Mouse (Mus musculus) heart, adult 2 months (tissue): ENCODE results near the gene Mlh3. TPM values are rescaled to one million over a fixed set of nuclear protein-coding genes. Genes with fewer than 3 reads are reported as not detected.

Source experiments
- DNase-seq, 2 experiments: peaks; one replicate each; pipeline ENCODE4 v3.0.0; 2021
- H3K27ac ChIP-seq: fragments of 200-600 bp; 2 replicates; pipeline ENCODE4 v1.8.1; 2022
- H3K27me3 ChIP-seq: fragments of 200-500 bp; 2 replicates; pipeline ENCODE4 v1.6.1; 2012; ENCODE audit warnings: mild to moderate bottlenecking, low read length, inconsistent platforms, mixed read lengths; ENCODE audit not compliant: control insufficient read depth, insufficient read depth
- H3K36me3 ChIP-seq: fragments of 200-500 bp; 2 replicates; pipeline ENCODE4 v1.6.1; 2012; ENCODE audit warnings: low read length, inconsistent platforms; ENCODE audit not compliant: control insufficient read depth, insufficient read depth
- H3K4me1 ChIP-seq: fragments of 200-500 bp; 2 replicates; pipeline ENCODE4 v1.6.1; 2011; ENCODE audit warnings: low read length; ENCODE audit not compliant: control insufficient read depth, insufficient read depth
- H3K4me3 ChIP-seq: fragments of 200-600 bp; 2 replicates; pipeline ENCODE4 v1.8.1; 2022
- H3K79me2 ChIP-seq: fragments of 200-500 bp; replicated peaks from 2 replicates; pipeline ENCODE4 v1.6.1; 2012; ENCODE audit warnings: mild to moderate bottlenecking, inconsistent platforms, low read length, moderate library complexity, mixed read lengths; ENCODE audit not compliant: control insufficient read depth, insufficient read depth
- H3K9ac ChIP-seq: fragments of 200-500 bp; 2 replicates; pipeline ENCODE4 v1.6.1; 2012; ENCODE audit warnings: low read depth, mild to moderate bottlenecking, control low read depth, inconsistent platforms, low read length, mixed read lengths
- CTCF ChIP-seq: fragments of 200-600 bp; IDR thresholded peaks from 2 replicates; pipeline ENCODE4 v1.8.1; 2022; ENCODE audit warnings: antibody characterized with exemption, mild to moderate bottlenecking, moderate library complexity
- EP300 ChIP-seq: fragments of 200-500 bp; IDR thresholded peaks from 2 replicates; pipeline ENCODE4 v1.6.1; 2011; ENCODE audit warnings: low read depth, low read length, control low read depth; ENCODE audit not compliant: insufficient read depth
- POLR2A ChIP-seq: fragments of 200-500 bp; IDR thresholded peaks from 2 replicates; pipeline ENCODE4 v1.6.1; 2011; ENCODE audit warnings: mild to moderate bottlenecking, low read depth, low read length, control low read depth; ENCODE audit not compliant: insufficient read depth
- WGBS: fragments of 180-500 bp; shearing (Covaris S2); methylation state at CpG from one replicate; pipeline ENCODE4 v1.1.7; 2018; 5-methylcytosine and 5-hydroxymethylcytosine counted together
- intact Hi-C: fragments of 180-260 bp; cut with DNase I; formaldehyde crosslinking; loops from one replicate; pipeline ENCODE4 v1.15.1; 2025
- polyA plus RNA-seq: library from polyadenylated mRNA; depleted of rRNA; stranded (reverse); fragments of >200 nt; gene quantifications from 2 replicates; pipeline ENCODE4 v1.2.3, GENCODE M21; 2012
- total RNA-seq, 2 experiments: library from RNA; stranded (reverse); gene quantifications; 2 replicates each; pipeline ENCODE4 v1.2.3; 2021

Gene Mlh3
- total and polyA plus RNA-seq, 3 experiments, result 4.5 to 8.7 (median 8.2) TPM

DNA sequence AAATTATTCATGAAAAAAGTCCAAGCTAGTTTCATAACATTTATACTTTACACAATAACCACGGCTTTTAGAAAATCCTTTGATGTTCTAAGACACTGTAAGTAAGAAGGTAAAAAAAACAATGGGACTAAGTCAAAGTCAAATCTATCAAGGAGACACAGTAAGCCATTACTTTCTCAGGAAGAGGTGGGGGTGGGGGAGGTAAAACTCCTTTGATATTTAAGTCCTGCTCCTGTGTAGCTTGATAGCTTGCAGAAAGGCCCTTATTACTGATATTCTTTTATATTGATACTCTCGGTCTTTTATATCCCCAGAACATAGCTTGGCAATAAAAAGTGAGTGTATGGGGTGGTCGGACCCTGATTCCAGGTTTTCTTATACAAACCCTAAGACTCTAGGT lies 578 bp downstream of the Mlh3 start:
- H3K27me3 ChIP-seq, result no peaks in the 10 kb centered on the region
- intact Hi-C loops, result no loop called here
- H3K36me3 ChIP-seq, result no peaks in the 10 kb centered on the region
- WGBS, result 56% methylated on average over 3 of the region's 3 CpGs
- H3K4me3 ChIP-seq, result peak overlapping the region; percentile 89
- no peak overlapping the region; the same call in 1 of the 2 replicates for H3K9ac ChIP-seq
- H3K27ac ChIP-seq, result peak overlapping the region; percentile 52
- TF ChIP-seq POLR2A (no peak), EP300 (no peak), CTCF (no peak)
- peaks cover 2% of the 10 kb centered on the region; the same call in 1 of the 2 replicates for H3K4me1 ChIP-seq
- DNase-seq, result no peak
- no peaks in the 10 kb centered on the region for H3K79me2 ChIP-seq

- 80% methylated on average over 3 of the region's 3 CpGs for WGBS
- Histone ChIP-seq H3K9ac (no peak overlapping the region), H3K27ac (no peak overlapping the region), H3K27me3 (no peaks in the 10 kb centered on the region), H3K36me3 (no peaks in the 10 kb centered on the region), H3K4me1 (peaks cover 2% of the 10 kb centered on the region; the same call in 1 of the 2 replicates), H3K4me3 (no peak overlapping the region), H3K79me2 (no peaks in the 10 kb centered on the region)
- TF ChIP-seq CTCF (no peak), EP300 (no peak), POLR2A (no peak)
- DNase-seq, result no peak
- intact Hi-C loops, result no loop called here
These were observed 4.2 kb downstream of the Mlh3 start for GRCm38 (mm10) chr12:85266248-85266647.

DNA sequence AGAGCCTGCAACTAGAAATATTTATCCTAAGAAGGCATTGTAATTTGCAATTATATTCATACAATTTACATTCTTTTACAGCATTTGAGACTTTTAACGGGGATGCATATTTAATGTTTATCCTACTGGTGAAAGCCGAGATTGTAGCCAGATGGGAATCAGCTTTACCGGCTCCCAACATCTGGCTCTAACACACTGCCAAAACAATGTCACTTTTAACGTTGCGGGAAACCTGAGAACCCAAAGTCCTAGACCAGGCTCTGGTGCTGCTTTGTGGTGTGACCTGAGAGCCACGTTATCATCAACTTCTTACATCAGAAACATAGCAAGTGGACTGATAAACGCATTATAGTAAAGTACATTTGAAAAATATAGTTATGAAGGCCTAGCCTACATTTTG lies 5.5 kb downstream of the Mlh3 start:
- Histone ChIP-seq H3K9ac (no peak overlapping the region), H3K36me3 (no peaks in the 10 kb centered on the region), H3K27ac (no peak overlapping the region), H3K79me2 (no peaks in the 10 kb centered on the region), H3K27me3 (no peaks in the 10 kb centered on the region), H3K4me3 (no peak overlapping the region), H3K4me1 (no peaks in the 10 kb centered on the region)
- no peak for DNase-seq
- TF ChIP-seq CTCF, result no peak
- no peak for TF ChIP-seq EP300
- no peak for TF ChIP-seq POLR2A
- 53% methylated on average over 7 of the region's 7 CpGs for WGBS
- intact Hi-C loops, result no loop called here

DNA sequence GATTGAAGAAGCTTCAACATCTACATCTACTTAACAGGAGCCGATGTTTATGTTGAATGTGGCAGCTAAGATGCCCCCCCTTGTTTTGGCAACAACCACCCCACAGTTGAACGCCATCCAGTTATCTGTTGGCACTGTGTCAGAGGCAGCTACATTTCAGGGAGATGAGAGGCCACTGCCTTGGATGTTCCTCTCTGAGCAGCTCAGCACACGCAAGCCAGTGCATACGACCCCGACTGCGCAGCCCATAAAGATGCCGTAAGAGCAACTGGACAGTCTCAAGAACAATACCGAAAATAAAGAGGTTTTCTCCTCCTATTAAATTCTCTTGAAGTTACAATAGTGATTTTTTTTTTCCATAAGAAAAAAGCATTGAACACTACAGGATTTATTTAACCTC lies 5.9 kb downstream of the Mlh3 start:
- no peaks in the 10 kb centered on the region for H3K4me1 ChIP-seq
- no peaks in the 10 kb centered on the region for H3K36me3 ChIP-seq
- 76% methylated on average over 8 of the region's 8 CpGs for WGBS
- TF ChIP-seq POLR2A, result no peak
- no peak for TF ChIP-seq EP300
- TF ChIP-seq CTCF, result no peak
- intact Hi-C loops, result no loop called here
- no peaks in the 10 kb centered on the region for H3K27me3 ChIP-seq
- no peaks in the 10 kb centered on the region for H3K79me2 ChIP-seq
- H3K9ac ChIP-seq, result no peak overlapping the region
- H3K4me3 ChIP-seq, result no peak overlapping the region
- no peak overlapping the region for H3K27ac ChIP-seq
- no peak for DNase-seq

DNA sequence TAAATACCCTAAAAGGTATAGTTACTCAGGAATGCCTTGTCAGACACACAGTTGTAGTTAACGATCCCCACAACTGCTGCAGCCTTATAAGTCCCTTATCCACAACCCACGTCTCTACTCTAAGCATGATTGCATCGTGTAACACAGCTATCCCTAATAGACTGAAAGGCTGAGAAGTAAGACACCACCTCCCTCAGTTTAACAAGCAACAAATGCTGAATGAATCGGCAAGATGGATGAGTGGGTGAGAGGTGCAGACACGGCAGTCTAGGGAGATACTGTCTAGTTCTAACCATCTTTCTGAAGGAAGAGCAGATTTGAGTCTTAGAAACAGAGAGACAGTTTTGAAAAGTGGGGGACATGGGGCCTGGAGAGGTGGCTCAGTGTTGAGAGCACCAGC lies 7.2 kb downstream of the Mlh3 start:
- WGBS, result 82% methylated on average over 5 of the region's 5 CpGs
- TF ChIP-seq EP300 (no peak), CTCF (no peak), POLR2A (no peak)
- no peak for DNase-seq
- intact Hi-C loops, result no loop called here
- H3K79me2 ChIP-seq, result no peaks in the 10 kb centered on the region
- H3K27me3 ChIP-seq, result no peaks in the 10 kb centered on the region
- no peak overlapping the region for H3K9ac ChIP-seq
- no peaks in the 10 kb centered on the region for H3K36me3 ChIP-seq
- H3K4me1 ChIP-seq, result no peaks in the 10 kb centered on the region
- H3K4me3 ChIP-seq, result no peak overlapping the region
- no peak overlapping the region for H3K27ac ChIP-seq

- no peaks in the 10 kb centered on the region for H3K79me2 ChIP-seq
- no peak for DNase-seq
- no peaks in the 10 kb centered on the region for H3K27me3 ChIP-seq
- H3K36me3 ChIP-seq, result peaks cover 2% of the 10 kb centered on the region
- H3K9ac ChIP-seq, result no peak overlapping the region
- TF ChIP-seq CTCF (no peak), EP300 (no peak), POLR2A (no peak)
- H3K4me3 ChIP-seq, result no peak overlapping the region
- no peaks in the 10 kb centered on the region for H3K4me1 ChIP-seq
- intact Hi-C loops, result no loop called here
- no peak overlapping the region for H3K27ac ChIP-seq
- WGBS, result 63% methylated on average over 10 of the region's 10 CpGs
These were observed 7.9 kb downstream of the Mlh3 start for GRCm38 (mm10) chr12:85262489-85262888.
